Mouse (Mus musculus) kidney, postnatal 0 days (tissue): ENCODE data around the gene Mark2. TPM values are rescaled to one million over a fixed set of nuclear protein-coding genes. Genes with fewer than 3 reads are reported as not detected.
"Not testable (repeated sequence)": the region's sequence is repeated elsewhere in the genome, so short reads cannot be mapped to it uniquely, and the experiment has no call there.

Experiments
- ATAC-seq: fragments of 200-750 bp; cut with Nextera tagmentation; replicated peaks from 2 replicates; pipeline ENCODE4 v1.8.0; 2017; ENCODE audit warnings: low read depth, moderate number of reproducible peaks, moderate TSS enrichment, moderate library complexity; ENCODE audit not compliant: low FRiP score
- DNase-seq: peaks from one replicate; pipeline ENCODE4 v3.0.0-alpha.2; 2016; ENCODE audit warnings: low spot score
- H3K27ac ChIP-seq: fragments of 300-500 bp; sonication (generic); 2 replicates; pipeline ENCODE4 v1.5.1; 2014; ENCODE audit warnings: mild to moderate bottlenecking
- H3K27me3 ChIP-seq: fragments of 300-500 bp; sonication (generic); 2 replicates; pipeline ENCODE4 v1.6.1; 2014; ENCODE audit warnings: low read length, mixed read lengths; ENCODE audit not compliant: insufficient read depth
- H3K36me3 ChIP-seq: fragments of 300-500 bp; sonication (generic); 2 replicates; pipeline ENCODE4 v1.6.1; 2014; ENCODE audit warnings: low read length, mixed read lengths; ENCODE audit not compliant: insufficient read depth
- H3K4me1 ChIP-seq: fragments of 300-500 bp; sonication (generic); replicated peaks from 2 replicates; pipeline ENCODE4 v1.6.1; 2014; ENCODE audit warnings: antibody characterized with exemption, low read length, mixed read lengths; ENCODE audit not compliant: insufficient read depth
- H3K4me2 ChIP-seq: fragments of 300-500 bp; sonication (generic); 2 replicates; pipeline ENCODE4 v1.6.1; 2014; ENCODE audit warnings: mild to moderate bottlenecking, low read length, moderate library complexity, mixed read lengths
- H3K4me3 ChIP-seq: fragments of 300-500 bp; sonication (generic); replicated peaks from 2 replicates; pipeline ENCODE4 v1.5.1; 2014; ENCODE audit warnings: low read depth, low read length
- H3K9ac ChIP-seq: fragments of 300-500 bp; sonication (generic); 2 replicates; pipeline ENCODE4 v1.6.1; 2014; ENCODE audit warnings: low read depth, low read length
- H3K9me3 ChIP-seq: fragments of 300-500 bp; sonication (generic); replicated peaks from 2 replicates; pipeline ENCODE4 v1.6.1; 2016; ENCODE audit warnings: low read length, inconsistent platforms, mixed read lengths
- CTCF ChIP-seq: IDR thresholded peaks from 2 replicates; pipeline ENCODE4 v1.5.1; 2016; ENCODE audit warnings: antibody characterized with exemption, low read depth, mild to moderate bottlenecking, moderate library complexity
- WGBS: fragments of 180-500 bp; shearing (Covaris S2); extraction: QIAGEN DNeasy Blood & Tissue Kit; methylation state at CpG from one replicate; pipeline ENCODE4 v1.1.7; 2014; 5-methylcytosine and 5-hydroxymethylcytosine counted together
- polyA plus RNA-seq: library from polyadenylated mRNA; unstranded; fragments of >200 nt; fragmentation: Nextera tagmentation; extraction: Ambion mirVana; gene quantifications from 2 replicates; pipeline ENCODE4 v1.2.1, GENCODE M21; 2015

The Mark2 gene
- polyA plus RNA-seq, 1 experiment from 2014 or later: 35.5 TPM

DNA sequence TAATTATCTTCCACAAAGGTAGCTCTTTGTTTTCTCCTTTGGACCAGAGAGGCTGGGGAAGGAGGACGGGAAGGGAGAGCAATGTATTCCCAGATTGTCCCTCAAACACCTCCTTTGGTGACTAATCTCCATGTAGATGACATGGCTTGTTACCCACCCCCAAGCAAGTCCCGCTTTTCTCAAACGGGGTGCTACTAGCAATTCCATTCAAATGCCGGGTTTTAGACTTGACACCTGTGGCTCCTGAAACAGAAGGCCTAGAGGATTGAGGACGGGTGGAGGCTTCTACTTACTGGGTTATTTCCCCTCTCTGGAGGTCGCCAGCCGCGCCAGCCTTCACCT is 40.2 kb upstream of the Mark2 start:
- Histone ChIP-seq H3K4me3 (peak overlapping the region; percentile 98), H3K36me3 (no peaks in the 10 kb centered on the region), H3K4me2 (peak overlapping the region; percentile 68), H3K9me3 (no peaks in the 10 kb centered on the region), H3K9ac (peak overlapping the region; percentile 94), H3K27me3 (no peaks in the 10 kb centered on the region), H3K27ac (peak overlapping the region; percentile 93), H3K4me1 (peaks cover 9% of the 10 kb centered on the region)
- no peak for TF ChIP-seq CTCF
- 0% methylated on average over 8 of the region's 8 CpGs for WGBS
- no peak for DNase-seq
- no peak for ATAC-seq

DNA sequence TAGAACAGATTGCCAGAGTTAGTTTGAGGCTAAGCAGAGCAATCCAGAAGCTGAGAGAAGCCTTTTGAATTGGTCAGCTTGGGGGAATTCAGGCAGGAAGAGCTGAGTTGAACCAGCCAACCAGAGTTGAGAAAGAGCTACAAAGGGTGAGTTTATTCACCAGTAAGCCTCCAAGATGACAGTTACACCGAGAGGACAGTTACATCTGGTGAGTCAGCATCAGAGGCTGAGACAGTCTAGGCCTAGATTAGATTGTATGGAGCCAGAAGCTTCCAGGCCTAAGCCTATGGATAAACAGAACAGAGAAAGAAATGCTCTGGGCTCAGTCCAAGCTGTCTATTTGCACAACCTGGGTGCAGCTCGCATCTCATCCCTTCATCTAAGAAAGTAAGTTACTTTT is 36.0 kb upstream of the Mark2 start:
- no peak overlapping the region for H3K27ac ChIP-seq
- H3K9ac ChIP-seq: no peak overlapping the region
- no peak for ATAC-seq
- no peak for DNase-seq
- no peaks in the 10 kb centered on the region for H3K27me3 ChIP-seq
- no peak overlapping the region for H3K4me3 ChIP-seq
- H3K4me1 ChIP-seq: peaks cover 9% of the 10 kb centered on the region
- no peaks in the 10 kb centered on the region for H3K9me3 ChIP-seq
- no peak for TF ChIP-seq CTCF
- WGBS: 76% methylated on average over 2 of the region's 2 CpGs
- H3K36me3 ChIP-seq: peaks cover 25% of the 10 kb centered on the region
- no peak overlapping the region for H3K4me2 ChIP-seq

DNA sequence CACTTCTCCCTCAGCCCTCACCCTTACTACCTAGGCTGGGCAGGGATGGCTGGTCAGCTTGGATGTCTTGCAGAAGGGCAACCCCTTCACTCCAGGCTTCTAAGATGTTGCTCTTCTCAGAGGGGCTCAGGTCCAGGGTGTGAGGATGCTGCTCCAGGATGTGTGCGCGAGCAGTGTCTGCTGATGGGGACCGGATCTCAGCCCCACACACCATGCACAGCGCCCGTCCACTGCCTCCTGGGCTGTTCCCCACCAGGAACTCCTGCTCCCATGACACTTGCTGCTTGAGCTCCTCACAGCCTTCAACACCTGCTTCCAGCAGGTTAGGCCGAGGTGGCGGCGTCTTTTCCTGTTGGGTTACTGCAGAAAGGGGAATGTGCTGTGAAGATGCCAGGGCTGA is 32.8 kb upstream of the Mark2 start:
- Histone ChIP-seq H3K36me3 (peaks cover 49% of the 10 kb centered on the region), H3K4me2 (no peak overlapping the region), H3K9ac (no peak overlapping the region), H3K9me3 (no peaks in the 10 kb centered on the region), H3K27me3 (no peaks in the 10 kb centered on the region), H3K4me3 (no peak overlapping the region), H3K4me1 (no peaks in the 10 kb centered on the region), H3K27ac (no peak overlapping the region)
- no peak for DNase-seq
- WGBS: 97% methylated on average over 8 of the region's 8 CpGs
- no peak for TF ChIP-seq CTCF
- ATAC-seq: no peak

DNA sequence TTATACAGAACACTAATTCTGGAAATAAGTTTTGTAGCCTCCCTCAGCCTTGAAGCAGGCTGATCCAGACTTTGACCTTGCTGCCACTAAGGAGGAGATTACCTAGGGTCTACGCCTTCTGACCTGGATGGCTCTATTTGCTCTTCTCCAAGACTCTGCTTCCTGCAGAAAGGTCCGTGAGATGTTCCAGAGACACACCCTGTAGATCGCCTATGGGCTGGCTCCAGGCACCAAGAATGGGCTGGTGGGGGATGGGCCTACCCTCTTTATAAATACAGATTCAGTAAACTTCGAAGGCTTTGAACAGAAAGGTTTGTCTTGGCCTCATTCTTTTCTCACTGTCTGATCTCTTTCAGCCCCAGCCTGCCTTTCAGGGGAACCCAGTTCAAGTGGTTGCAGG is 27.8 kb upstream of the Mark2 start:
- H3K27me3 ChIP-seq, H3K9ac ChIP-seq, H3K27ac ChIP-seq, H3K4me3 ChIP-seq, DNase-seq, ATAC-seq, H3K4me2 ChIP-seq, H3K4me1 ChIP-seq, H3K9me3 ChIP-seq: not testable (repeated sequence)
- 94% methylated on average over 4 of the region's 4 CpGs for WGBS
- peaks cover 48% of the 10 kb centered on the region for H3K36me3 ChIP-seq

DNA sequence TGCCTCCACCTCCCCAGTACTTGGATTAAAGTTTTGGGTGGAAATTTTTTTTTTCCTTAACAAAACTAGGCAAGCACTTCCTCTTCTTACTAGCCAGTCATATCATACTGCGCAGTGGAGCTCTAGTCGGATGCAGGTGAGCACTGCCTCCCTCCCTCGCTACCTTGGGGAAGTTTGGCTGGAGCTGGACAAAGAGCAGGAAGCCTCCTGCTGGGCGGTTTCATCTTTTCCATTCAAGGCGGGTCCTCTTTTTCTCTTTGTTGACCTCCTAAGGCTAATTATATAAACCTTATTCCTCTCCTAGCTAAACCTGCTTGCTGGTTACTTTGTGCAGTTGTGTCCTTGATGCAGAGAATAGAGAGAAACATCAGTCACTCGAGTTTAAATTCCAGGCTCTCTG is 12.0 kb upstream of the Mark2 start:
- no peak overlapping the region for H3K4me2 ChIP-seq
- H3K9me3 ChIP-seq: no peaks in the 10 kb centered on the region
- no peak overlapping the region for H3K27ac ChIP-seq
- 63% methylated on average over 6 of the region's 6 CpGs for WGBS
- H3K27me3 ChIP-seq: no peaks in the 10 kb centered on the region
- no peak overlapping the region for H3K9ac ChIP-seq
- no peak for TF ChIP-seq CTCF
- no peaks in the 10 kb centered on the region for H3K4me1 ChIP-seq
- no peak overlapping the region for H3K4me3 ChIP-seq
- no peak for DNase-seq
- H3K36me3 ChIP-seq: 0 out of 2 replicates have a peak, but pooled peaks cover 18% of the 10 kb centered on the region
- no peak for ATAC-seq

DNA sequence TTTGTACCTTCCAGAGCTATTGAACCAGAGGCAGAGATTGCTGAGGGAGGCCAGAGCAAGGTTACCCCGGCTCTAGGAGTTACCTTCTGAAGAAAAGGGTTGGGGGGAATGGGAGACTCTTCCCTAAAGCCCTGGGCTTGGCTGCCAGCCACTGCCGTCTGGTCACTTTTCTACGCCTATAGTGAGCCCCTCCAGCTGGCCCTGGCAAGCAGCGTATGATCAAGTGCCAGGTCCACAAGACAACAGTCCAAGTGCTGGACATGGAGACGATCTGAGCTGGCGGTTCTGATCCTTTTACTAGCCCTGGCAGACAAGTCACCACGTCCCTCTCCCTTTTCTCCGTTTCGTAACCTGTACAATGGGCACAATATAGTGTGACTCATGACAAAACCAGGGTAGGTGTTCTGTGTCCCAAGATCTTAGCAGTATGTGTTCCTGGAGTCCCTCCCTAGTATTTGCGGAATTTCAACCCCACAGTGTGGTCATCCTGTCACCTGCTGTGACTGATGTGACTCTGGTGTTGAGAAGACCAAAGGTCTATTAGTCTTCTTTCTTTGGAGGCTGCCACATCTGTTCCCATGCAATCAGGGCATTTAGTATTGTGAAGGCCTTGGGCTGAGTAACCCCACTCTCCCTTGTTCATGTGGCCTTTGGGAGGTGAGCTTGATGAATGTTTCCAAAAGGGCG is 11.3 kb upstream of the Mark2 start:
- no peaks in the 10 kb centered on the region for H3K9me3 ChIP-seq
- H3K4me3 ChIP-seq: no peak overlapping the region
- 0 out of 2 replicates have a peak, but pooled peaks cover 13% of the 10 kb centered on the region for H3K36me3 ChIP-seq
- WGBS: 83% methylated on average over 11 of the region's 11 CpGs
- H3K9ac ChIP-seq: no peak overlapping the region
- no peaks in the 10 kb centered on the region for H3K27me3 ChIP-seq
- H3K27ac ChIP-seq: no peak overlapping the region
- H3K4me2 ChIP-seq: no peak overlapping the region
- no peak for TF ChIP-seq CTCF
- no peak for DNase-seq
- H3K4me1 ChIP-seq: no peaks in the 10 kb centered on the region
- ATAC-seq: no peak

DNA sequence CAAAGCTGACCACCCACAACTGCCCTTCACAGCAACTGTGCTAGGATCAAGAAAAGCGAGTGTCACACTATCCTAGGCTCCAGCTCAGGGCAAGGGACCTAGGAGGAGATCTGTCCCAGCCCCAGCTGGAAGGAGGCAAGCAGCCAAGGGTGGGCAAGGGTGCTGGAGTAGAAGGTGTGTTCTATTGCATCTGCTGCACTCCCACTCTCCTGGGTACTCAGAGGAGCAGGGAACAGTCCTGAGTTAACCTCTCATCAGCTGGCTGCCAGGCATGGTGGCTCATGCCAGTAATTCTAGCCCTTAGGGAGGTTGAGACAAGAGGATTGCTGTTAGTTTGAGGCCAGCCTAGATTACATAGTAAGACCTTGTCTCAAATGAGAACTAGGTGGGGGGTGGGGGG is 8.3 kb upstream of the Mark2 start:
- WGBS: 59% methylated on average over 1 of the region's 1 CpGs
- H3K36me3 ChIP-seq: no peaks in the 10 kb centered on the region
- no peak overlapping the region for H3K4me3 ChIP-seq
- no peaks in the 10 kb centered on the region for H3K4me1 ChIP-seq
- no peak overlapping the region for H3K27ac ChIP-seq
- H3K9ac ChIP-seq: no peak overlapping the region
- ATAC-seq: no peak
- TF ChIP-seq CTCF: no peak
- no peaks in the 10 kb centered on the region for H3K9me3 ChIP-seq
- H3K27me3 ChIP-seq: no peaks in the 10 kb centered on the region
- DNase-seq: no peak
- no peak overlapping the region for H3K4me2 ChIP-seq
